Mouse (Mus musculus) liver, postnatal 0 days (tissue): ENCODE results near the gene Mettl22.

Experiments
- CTCF ChIP-seq: sonication (generic); IDR thresholded peaks from 2 replicates; pipeline ENCODE4 v1.5.1; 2016; ENCODE audit warnings: antibody characterized with exemption, low read depth
- EP300 ChIP-seq: IDR thresholded peaks from 2 replicates; pipeline ENCODE4 v1.6.1; 2016; ENCODE audit warnings: antibody characterized with exemption, low read depth, mild to moderate bottlenecking

- TF ChIP-seq CTCF (no peak), EP300 (no peak)
Observed at GRCm38 (mm10) chr16:8532461-8532860, 61.9 kb downstream of the Mettl22 start.
